Mouse (Mus musculus) heart, postnatal 0 days (tissue): ENCODE results near the gene Serpinb6b.
"Not testable (repeated sequence)": the region's sequence is repeated elsewhere in the genome, so short reads cannot be mapped to it uniquely, and the experiment has no call there.

ENCODE experiments used
- CTCF ChIP-seq: IDR thresholded peaks from 2 replicates; pipeline ENCODE4 v1.5.1; 2016; ENCODE audit warnings: antibody characterized with exemption, control low read depth, low read depth
- EP300 ChIP-seq: IDR thresholded peaks from 2 replicates; pipeline ENCODE4 v1.6.1; 2016; ENCODE audit warnings: antibody characterized with exemption, low read depth

- TF ChIP-seq CTCF: not testable (repeated sequence)
- TF ChIP-seq EP300: peak; percentile 59; the same call in 1 of the 2 replicates
Observed at GRCm38 (mm10) chr13:32958521-32958920, 6.5 kb upstream of the Serpinb6b start.
